Mouse (Mus musculus) liver, adult 2 months (tissue): ENCODE measurements at regions not wholly inside any gene's neighbourhood (a gene's known extent, or its start where the extent isn't known, plus 50 kb on each side); places are given as distances from the start of the nearest gene placed in this dataset.

Source experiments
- DNase-seq: peaks from one replicate; pipeline ENCODE4 v3.0.0-alpha.2; 2011; ENCODE audit warnings: low read depth, low spot score; ENCODE audit errors: extremely low read depth
- H3K27ac ChIP-seq: fragments of 200-500 bp; replicated peaks from 2 replicates; pipeline ENCODE4 v1.5.1; 2012; ENCODE audit warnings: low read depth, mild to moderate bottlenecking, control low read depth, inconsistent platforms, low read length; ENCODE audit not compliant: insufficient read depth
- H3K27me3 ChIP-seq: fragments of 200-500 bp; 2 replicates; pipeline ENCODE4 v1.6.1; 2012; ENCODE audit warnings: mild to moderate bottlenecking, moderate library complexity, low read length, inconsistent platforms; ENCODE audit not compliant: control insufficient read depth, insufficient read depth
- H3K36me3 ChIP-seq: fragments of 200-500 bp; 2 replicates; pipeline ENCODE4 v1.6.1; 2012; ENCODE audit warnings: low read length, inconsistent platforms; ENCODE audit not compliant: control insufficient read depth, insufficient read depth
- H3K4me1 ChIP-seq: fragments of 200-500 bp; 2 replicates; pipeline ENCODE4 v1.6.1; 2011; ENCODE audit warnings: low read length; ENCODE audit not compliant: control insufficient read depth, insufficient read depth
- H3K4me3 ChIP-seq: fragments of 200-500 bp; 2 replicates; pipeline ENCODE4 v1.5.1; 2011; ENCODE audit warnings: low read depth, mild to moderate bottlenecking, control low read depth, low read length, moderate library complexity; ENCODE audit not compliant: insufficient read depth
- H3K79me2 ChIP-seq: fragments of 200-500 bp; 2 replicates; pipeline ENCODE4 v1.6.1; 2012; ENCODE audit warnings: inconsistent platforms, mild to moderate bottlenecking, low read length, moderate library complexity; ENCODE audit not compliant: control insufficient read depth, insufficient read depth
- H3K9ac ChIP-seq: fragments of 200-500 bp; 2 replicates; pipeline ENCODE4 v1.6.1; 2012; ENCODE audit warnings: low read depth, mild to moderate bottlenecking, control low read depth, inconsistent platforms, low read length
- CTCF ChIP-seq: fragments of 200-500 bp; IDR thresholded peaks from 2 replicates; pipeline ENCODE4 v1.5.1; 2011; ENCODE audit warnings: low read depth, low read length, control low read depth
- POLR2A ChIP-seq: fragments of 200-500 bp; IDR thresholded peaks from 2 replicates; pipeline ENCODE4 v1.6.1; 2011; ENCODE audit warnings: low read length, control low read depth; ENCODE audit not compliant: insufficient read depth; ENCODE audit errors: extremely low read depth
- WGBS: fragments of 180-500 bp; shearing (Covaris S2); methylation state at CpG from one replicate; pipeline ENCODE4 v1.1.7; 2018; 5-methylcytosine and 5-hydroxymethylcytosine counted together

DNA sequence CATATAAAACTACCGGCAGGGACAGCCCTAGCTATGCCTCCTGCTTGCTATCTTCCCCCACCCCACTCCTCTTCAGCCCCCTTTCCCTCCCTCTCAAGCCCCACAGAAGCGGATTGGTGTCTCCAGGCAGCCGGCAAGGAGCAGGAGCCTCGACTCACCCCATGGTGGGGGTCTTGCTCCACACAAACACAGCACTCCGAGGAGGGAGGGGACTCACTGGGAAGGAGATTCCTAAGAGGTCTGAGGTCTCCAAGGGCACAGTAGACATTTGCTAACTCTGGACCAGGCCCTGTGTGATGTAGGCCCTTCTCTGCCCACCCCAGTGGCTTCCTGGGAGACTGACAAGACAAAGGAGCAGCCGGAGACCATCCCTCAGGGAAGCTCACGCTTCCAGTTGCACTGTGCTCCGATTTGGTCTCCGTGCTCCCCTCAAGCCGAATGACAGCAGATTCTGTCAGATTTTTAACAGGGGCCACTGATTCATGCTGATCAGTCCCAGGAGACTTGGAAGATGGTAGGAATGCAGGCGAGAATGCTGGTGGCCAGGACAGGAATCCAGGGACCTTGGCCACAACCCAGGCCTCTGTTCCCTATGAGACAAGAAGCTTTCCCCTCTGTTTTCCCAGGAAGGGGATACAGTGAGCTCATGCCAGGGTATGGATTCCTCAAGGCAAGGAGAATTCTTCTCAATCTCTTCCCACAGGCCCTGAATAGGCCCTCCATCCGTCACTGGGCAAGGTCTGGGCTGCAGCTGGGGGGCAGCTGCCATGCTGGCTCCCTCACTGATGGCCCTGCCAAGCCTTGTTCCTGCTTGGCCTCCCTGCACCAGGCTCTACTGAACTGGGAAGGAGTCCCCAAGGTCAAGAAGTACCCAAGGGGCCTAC is 55.2 kb upstream of the Dlk1 start:
- no peak for DNase-seq

DNA sequence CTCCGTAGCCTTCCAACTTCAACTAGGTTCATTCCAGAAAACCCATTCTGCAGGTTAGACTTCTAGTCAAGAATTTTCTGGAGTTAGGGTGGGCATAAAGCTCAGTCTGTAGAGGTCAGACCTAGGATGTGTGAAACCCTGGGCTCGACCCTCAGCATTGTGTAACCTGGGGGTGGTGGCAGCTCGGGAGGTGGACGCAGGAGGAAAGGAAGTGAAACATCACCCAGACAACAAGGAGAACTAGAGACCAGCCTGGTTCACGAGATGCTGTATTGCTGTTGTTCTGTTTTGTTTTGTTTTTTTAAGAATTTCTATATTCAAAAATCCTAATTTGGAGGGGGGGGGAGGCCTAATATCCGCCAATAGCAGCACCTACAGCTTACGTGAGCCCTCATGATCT is 54.1 kb upstream of the Dlk1 start:
- no peaks in the 10 kb centered on the region for H3K36me3 ChIP-seq
- H3K9ac ChIP-seq: no peak overlapping the region
- 70% methylated on average over 7 of the region's 7 CpGs for WGBS
- TF ChIP-seq CTCF (no peak), POLR2A (no peak)
- no peaks in the 10 kb centered on the region for H3K4me1 ChIP-seq
- H3K4me3 ChIP-seq: no peak overlapping the region
- no peak for DNase-seq
- H3K27me3 ChIP-seq: no peaks in the 10 kb centered on the region
- no peaks in the 10 kb centered on the region for H3K79me2 ChIP-seq
- H3K27ac ChIP-seq: no peak overlapping the region

More for the DNA sequence above, 55.2 kb upstream of the Dlk1 start:
- H3K79me2 ChIP-seq: no peaks in the 10 kb centered on the region
- no peak overlapping the region for H3K27ac ChIP-seq
- TF ChIP-seq CTCF: no peak
- TF ChIP-seq POLR2A: no peak
- H3K27me3 ChIP-seq: no peaks in the 10 kb centered on the region
- no peak overlapping the region for H3K9ac ChIP-seq
- H3K4me3 ChIP-seq: no peak overlapping the region
- 88% methylated on average over 12 of the region's 12 CpGs for whole genome bisulfite sequencing
- H3K4me1 ChIP-seq: no peaks in the 10 kb centered on the region
- no peaks in the 10 kb centered on the region for H3K36me3 ChIP-seq

GRCm38 (mm10) chr12:109398951-109399350 is 53.7 kb upstream of the Dlk1 start:
- no peak overlapping the region for H3K9ac ChIP-seq
- no peak for DNase-seq

DNA sequence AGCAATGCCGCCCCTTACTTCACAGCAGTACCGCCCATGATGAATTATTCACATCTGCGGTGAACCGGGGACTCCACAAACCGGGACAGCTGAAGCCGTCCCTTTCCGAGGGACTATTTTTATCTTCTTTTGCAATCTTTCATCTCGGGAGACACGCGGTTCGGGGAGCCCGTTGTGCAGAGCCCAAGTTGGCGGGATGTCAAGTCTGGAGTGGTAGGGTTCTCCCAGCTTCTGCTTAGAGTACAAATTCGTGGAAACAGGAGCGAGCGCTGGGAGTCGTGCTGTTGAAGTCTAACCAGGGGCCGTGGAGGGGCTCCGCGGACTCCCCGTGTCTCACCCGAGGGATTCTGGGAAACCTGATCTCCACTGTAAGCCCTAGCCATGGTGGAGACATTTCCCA is 53.0 kb upstream of the Dlk1 start:
- no peak overlapping the region for H3K27ac ChIP-seq
- H3K36me3 ChIP-seq: no peaks in the 10 kb centered on the region
- WGBS: 33% methylated on average over 22 of the region's 22 CpGs

More at GRCm38 (mm10) chr12:109398951-109399350, 53.7 kb upstream of the Dlk1 start:
- H3K27ac ChIP-seq: no peak overlapping the region
- H3K79me2 ChIP-seq: no peaks in the 10 kb centered on the region
- no peaks in the 10 kb centered on the region for H3K27me3 ChIP-seq
- no peak overlapping the region for H3K4me3 ChIP-seq
- H3K4me1 ChIP-seq: no peaks in the 10 kb centered on the region
- 64% methylated on average over 6 of the region's 6 CpGs for WGBS
- TF ChIP-seq CTCF: no peak
- no peak for TF ChIP-seq POLR2A
- no peaks in the 10 kb centered on the region for H3K36me3 ChIP-seq

GRCm38 (mm10) chr12:109400041-109400440 is 52.6 kb upstream of the Dlk1 start:
- 93% methylated on average over 7 of the region's 7 CpGs for WGBS
- no peak overlapping the region for H3K27ac ChIP-seq

More for the DNA sequence above, 53.0 kb upstream of the Dlk1 start:
- DNase-seq: no peak
- no peak for TF ChIP-seq POLR2A
- TF ChIP-seq CTCF: no peak
- no peak overlapping the region for H3K4me3 ChIP-seq
- no peaks in the 10 kb centered on the region for H3K4me1 ChIP-seq
- H3K9ac ChIP-seq: no peak overlapping the region
- no peaks in the 10 kb centered on the region for H3K79me2 ChIP-seq
- no peaks in the 10 kb centered on the region for H3K27me3 ChIP-seq

More at GRCm38 (mm10) chr12:109400041-109400440, 52.6 kb upstream of the Dlk1 start:
- Histone ChIP-seq H3K9ac (no peak overlapping the region), H3K4me3 (no peak overlapping the region), H3K79me2 (no peaks in the 10 kb centered on the region), H3K36me3 (no peaks in the 10 kb centered on the region), H3K27me3 (no peaks in the 10 kb centered on the region), H3K4me1 (no peaks in the 10 kb centered on the region)
- no peak for DNase-seq
- TF ChIP-seq CTCF (no peak), POLR2A (no peak)
